Mouse (Mus musculus) heart, adult 18-20 months (tissue): ENCODE results near the gene Col6a4. TPM values are rescaled to one million over a fixed set of nuclear protein-coding genes. Genes with fewer than 3 reads are reported as not detected.

Source experiments
- DNase-seq, 2 experiments: peaks; one replicate each; pipeline ENCODE4 v3.0.0; 2021 to 2022; ENCODE audit warnings: mixed read lengths in 1 of 2
- long read RNA-seq, 2 experiments: library from polyadenylated mRNA; stranded (forward); transcript quantifications; one replicate each; pipeline ENCODE4 v2.0.0; 2021
- total RNA-seq, 2 experiments: library from RNA; stranded (reverse); gene quantifications; 2 replicates each; pipeline ENCODE4 v1.2.3; 2021

The Col6a4 gene
- total RNA-seq, result under 1 TPM in 1 of 2 experiments, not detected in 1; 0.15 TPM
- long read RNA-seq, experiment 1, result 0 reads
- long read RNA-seq, experiment 2, result 0 reads

DNA sequence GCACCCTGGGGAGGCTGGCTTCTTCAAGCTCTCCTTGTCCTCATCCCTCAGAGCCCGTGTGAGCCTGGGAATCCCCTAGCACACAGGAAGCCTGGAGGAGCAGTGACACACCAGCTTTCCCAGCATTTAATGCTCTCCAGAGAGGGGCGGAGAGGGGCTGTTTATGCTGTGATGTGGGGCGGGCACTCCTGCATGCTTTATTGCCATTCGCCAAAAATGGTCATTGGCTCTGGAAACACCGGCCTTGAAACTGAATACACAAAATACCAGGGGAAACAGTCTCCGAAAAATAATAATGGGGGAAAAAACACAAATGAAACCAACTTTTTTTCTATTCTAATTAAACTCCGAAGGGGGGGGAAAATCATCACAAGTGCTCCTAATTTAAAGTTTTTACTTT lies at the start of gene Col6a4:
Gene Col6a4, minus strand, starts transcription at position 101 of the 400 bp plus-strand sequence.
- no peak for DNase-seq

DNA sequence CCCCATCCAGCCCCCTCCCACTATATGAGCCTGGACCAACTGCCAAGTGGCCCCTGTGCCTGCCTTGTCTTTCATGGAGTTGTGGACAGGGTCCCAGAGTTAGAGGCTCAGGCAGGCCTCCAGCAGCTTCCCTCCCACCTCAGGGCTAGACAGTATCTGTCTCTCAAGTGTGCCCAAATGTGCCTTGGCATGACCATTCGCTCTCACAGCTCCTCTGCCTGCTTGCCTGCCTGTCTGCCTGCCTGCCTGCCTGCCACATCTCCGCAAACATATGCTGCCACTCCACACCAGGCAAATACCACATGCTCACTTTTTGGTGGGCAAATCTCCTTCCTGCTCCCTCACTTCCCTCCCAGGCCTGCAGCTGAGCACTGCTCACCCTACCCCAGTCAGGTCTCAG lies 49.0 kb upstream of the Col6a4 start:
- DNase-seq, result no peak

DNA sequence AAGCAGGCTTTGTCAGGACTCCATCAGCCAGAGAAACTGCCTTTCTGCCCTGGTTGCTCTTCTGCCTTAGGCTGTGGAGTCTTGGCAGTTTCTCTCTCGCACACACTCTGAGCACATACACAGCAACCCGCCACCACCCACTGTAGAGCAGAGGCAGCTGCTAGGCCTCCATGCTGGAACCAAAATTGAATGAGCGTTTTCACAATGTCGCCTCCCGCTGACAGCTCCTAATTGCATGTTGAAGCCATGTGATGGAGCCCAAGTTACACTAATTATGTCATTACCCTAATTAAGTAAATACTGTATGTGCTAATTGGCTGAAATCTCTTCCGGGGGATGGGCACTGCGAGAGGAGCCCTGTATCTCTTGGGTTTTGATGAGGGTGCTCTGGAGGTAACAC lies 47.6 kb upstream of the Col6a4 start:
- no peak for DNase-seq

DNA sequence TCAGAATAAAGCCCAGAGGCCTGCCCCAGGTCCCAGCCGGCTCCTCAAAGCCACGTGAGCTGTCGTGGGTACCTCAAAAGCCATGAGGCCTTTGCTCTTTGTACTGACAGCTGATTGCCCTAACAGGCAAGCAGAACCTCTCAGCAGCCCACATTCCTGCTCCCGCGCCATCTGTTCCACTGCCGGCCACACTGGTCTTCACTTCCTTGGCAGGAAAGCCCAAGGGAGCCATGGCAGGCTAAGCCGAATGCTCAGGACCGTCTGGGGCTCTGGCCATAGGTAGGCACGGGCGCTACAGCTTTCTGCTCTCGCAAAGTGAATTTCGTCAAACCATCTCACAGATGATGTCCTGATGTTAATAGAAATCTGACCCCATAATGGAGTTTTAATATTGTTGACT lies 45.4 kb upstream of the Col6a4 start:
- DNase-seq, result no peak

DNA sequence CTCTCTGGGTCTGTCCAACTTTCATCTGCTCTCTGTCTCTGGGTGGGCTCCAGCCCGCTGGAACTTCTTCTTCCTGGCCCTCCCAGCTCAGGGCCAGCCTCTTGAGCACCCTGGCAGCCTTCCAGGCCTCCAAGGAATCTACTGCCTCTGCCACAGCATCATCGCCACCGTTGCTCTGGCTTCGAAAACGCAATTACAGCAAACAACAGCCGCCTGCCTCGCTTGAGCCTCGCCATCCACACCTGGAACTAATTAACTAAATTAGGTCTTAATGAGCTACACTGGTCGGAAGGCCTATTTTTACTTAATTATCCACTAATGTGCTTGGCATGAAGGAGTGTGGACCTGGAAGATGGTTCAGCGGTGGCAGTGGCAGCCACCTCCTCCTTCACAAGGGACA lies 43.2 kb upstream of the Col6a4 start:
- no peak for DNase-seq

DNA sequence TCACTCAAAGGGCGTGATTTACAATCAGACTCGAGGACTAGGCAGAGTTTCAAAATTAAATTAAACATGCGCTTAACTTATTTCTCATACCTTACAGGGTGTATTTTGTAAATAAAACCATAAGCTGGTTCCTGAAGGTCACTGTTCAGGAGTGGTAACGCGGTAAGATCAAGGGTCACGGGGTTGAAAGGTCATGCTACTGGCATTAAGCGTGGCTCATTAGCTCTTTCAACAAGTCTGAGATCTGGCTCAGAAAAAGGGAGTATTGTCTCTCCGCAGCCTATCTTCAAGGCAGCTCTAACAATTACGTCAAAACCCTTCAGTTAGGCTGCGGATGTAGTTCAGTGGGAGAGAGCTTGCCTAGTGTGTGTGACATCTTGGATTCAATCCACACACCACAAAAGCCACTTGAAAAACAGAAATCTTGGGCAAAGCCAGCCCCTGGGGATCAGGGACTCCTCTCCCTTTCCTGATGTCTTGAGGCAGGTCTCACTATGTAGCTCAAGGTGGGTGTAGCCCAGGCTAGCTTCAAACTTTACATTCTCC lies 41.2 kb upstream of the Col6a4 start:
- DNase-seq, result no peak

DNA sequence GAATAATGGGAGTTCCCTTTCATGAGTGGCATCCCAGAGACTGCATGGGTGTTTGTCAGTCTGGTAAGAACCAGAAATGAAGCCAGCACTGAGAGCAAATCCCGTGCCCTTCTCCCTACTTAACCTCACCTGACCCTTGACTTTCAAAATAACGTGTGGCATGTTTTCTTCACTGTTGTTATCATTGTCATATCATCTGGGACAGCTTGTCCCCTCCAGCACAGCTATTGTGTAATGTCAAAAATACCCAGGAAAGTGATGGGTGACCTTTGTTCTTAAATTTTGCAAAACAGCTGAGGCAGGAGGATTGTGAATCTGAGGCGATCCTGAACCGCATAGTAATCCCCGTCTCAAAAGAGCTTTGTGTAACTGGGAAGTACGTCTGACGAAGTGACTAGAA lies 33.7 kb upstream of the Col6a4 start:
- no peak for DNase-seq

DNA sequence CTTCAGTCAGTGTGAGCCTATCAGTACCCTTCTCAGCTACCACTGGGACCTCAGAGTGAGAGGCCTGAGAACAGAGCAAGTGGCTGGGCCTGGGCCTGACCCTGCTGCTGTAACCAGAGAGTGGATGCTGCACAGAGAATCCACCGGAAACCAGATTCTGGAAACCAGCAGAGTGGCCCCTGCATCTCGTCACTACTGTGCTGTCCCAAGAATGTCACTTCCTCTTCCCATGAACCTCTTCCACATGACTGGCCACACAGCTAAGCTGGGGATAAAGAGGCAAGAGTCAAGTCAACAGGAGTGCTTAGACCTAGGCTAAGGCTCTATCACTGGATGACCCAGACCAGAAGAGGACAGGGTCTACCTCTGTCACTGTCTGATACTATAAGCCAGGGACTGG lies 32.5 kb upstream of the Col6a4 start:
- DNase-seq, result no peak

DNA sequence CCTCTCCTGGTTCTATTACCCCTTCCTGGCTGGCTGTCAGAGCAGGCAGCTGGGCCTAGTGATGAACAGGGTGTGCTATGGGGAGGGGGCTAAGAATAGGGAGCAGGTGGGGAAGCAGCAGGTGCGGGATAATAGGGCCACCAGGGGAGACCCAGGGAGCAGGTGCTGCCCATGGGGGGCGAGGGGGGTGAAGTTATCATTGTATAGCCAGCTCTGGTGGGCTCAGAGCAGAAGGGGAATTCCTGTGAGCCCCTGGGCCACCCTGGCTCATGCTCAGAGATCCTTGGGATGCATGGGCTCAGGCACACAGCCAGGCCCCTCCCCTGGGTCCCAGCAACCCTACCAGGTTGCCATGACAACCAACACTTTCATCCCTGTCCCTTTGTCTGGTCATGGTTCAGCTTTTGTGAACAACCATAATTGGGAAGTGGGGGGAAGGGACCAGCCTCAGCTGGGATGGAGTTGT lies 30.2 kb upstream of the Col6a4 start:
- DNase-seq, result no peak

DNA sequence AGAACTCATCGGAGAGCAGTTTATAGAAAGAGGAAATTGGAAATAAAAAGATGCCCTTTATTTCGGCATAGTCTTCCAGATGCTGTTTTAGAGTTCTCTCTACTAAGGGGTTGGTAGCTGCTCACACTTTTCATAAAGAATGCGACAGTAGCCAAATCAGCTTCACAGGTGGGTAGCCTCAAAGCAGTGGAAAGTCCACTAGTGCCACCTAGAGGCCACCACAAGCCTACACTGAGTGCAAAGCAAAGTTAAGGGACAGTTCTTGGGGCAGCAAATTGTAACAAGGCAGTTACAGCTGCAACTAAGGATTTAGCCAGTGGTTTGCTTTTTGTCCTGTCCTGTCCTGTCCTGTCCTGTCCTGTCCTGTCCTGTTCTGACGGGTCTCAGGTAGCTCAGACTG lies 27.0 kb upstream of the Col6a4 start:
- peak in 1 of 2 experiments; percentile 13 for DNase-seq

DNA sequence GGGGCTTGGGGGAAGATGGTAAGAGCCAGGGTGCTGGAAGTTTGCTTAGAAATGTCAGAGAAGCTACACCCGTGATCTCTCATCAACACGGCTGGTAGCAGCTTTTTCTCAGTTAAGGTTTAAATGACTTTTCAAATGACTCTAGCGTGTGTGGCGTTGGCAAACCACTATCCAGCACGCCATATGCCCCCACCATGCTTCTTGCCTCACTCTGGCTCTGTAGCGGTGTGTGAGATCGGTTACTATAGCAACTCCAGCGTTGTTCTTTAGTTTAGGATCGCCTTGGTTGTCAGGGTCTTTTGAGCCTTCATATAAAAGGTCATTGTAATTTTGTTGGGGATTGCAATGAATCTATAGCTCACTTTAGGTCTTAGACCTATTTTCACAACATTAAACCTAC lies 22.5 kb upstream of the Col6a4 start:
- DNase-seq, result no peak

DNA sequence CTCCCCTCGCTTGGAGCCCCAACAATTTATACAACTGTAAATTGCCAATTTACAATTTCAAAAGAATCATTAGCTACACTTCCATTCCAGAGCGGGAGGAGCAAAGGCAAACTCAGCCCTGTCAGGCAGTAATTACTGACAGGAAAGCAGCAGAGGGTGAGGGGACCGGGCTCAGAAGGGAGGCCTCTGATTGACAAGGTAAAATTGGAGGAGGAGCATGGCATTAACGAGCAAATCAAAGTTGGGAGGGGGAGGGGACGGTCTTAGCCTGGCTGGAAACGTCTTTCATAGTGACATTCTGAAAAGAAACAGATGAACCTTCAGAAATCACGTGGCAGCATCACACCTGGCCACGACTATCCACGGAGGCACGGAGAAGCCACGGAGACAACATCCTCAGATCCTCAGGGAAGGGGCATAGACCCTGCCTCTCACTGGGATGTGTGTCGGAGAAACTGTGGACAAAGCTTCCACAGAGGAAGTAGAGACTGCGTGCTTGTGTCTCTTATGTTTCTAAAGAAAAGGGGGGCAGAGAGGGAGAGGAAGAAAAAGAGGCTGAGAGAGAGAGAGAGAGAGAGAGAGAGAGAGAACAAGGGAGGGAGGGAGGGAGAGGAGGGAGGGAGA lies 19.3 kb upstream of the Col6a4 start:
- no peak for DNase-seq

DNA sequence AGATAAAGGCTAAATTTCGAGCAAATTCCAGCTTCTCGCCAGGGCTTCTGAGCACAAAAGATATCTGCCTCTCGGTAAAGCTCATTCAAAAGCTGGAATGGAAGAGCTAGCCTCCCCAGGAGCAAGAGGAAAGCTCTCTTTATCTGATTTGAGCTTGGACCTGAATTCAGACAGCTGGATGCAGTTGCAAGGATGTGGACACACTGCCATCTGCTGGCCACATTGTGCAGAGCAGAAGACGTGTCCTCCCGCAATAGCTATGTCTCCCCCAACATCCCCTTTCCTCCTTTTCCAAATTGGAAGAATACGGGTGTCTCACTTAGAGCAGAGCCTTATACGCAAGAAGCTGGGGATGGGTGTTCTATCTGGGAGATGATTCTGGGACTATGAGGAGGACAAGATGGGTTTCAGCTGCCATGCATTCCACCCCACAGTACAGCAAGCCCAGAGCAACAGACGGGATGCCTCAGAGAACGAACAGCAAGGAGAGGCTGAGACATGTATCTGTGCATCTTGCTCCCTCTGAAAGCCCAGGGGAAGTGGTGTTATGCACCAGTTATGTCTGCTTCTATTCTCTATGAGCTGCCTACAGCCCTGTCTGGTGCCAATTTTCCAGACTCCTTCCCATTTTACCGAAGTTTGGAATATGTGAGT lies 16.3 kb upstream of the Col6a4 start:
- DNase-seq, result peak; percentile 43 to 83

DNA sequence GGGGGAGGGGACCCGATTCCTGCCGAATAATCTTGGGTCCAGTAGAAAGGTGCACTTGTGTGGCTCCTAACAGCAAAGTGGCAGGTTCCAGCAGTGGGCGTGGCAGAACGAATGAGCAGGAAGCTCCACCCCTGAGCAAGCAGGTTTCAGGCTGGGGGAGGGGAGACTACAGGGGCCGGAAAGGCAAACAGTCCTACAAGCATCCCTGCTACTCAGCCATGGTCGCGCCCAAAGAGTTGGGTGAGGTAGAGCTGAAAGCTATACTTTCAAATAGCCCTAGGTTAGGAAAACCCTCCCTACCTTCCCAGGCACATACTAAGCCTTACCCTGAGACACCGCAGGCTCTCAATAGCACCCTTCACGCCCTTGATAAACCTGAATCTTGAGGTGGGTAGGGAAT lies 9.7 kb upstream of the Col6a4 start:
- DNase-seq, result no peak

DNA sequence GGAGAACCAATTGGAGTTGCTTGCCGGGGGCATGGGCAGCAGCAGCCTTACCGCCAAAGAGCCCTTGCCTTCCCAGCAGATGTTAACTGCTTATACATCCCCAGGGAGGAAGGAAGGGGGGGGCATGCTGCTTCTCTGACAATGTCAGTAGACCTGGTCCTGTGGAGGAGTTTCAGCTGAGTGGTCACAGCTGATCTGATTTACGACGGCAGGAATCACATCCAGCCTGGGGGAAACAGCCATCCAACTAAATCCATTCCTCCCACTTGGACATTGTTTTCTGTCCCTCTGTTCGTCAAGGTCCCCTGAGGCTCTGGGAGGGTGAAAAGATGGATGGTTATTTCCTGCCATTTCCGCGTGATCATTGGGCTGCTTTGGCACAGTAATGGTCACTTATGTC lies 7.8 kb upstream of the Col6a4 start:
- DNase-seq, result no peak

DNA sequence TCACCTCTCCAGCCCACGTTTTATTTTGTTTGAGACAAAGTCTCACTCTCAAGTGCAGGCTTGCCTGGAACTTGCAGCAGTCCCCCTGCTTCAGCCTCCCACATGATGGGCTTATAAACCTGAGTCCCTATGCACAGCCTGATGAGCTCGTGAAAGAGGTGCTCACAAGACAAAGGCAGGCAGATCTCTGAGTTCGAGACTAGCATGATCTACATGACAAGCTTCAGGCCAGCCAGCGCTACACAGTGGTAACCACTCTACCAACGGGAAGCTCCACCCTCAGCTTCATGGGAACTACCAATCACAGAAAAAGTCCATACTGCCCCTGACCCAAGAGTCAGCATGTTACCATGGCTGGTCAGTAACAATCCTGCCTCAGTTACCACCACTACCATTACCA lies 4.6 kb upstream of the Col6a4 start:
- DNase-seq, result no peak

DNA sequence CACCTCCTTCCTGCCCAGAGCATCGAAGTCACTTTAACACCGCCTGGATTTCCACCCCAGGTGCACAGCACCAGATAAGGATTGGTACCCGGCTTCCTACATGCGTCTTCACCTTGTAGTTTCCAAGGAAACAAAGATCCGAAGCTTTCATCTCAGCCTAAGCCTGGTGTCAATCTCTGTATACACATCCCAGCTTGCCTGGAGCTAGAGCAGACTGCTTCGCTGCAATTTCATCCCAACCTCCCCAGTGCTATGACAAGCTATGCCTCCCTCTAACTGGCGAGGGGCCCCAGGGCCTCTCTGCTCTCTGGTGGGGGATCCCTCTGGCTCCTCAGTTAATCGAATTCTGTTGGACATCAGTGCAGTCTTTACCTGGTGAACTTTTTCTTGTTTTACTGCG lies 3.7 kb upstream of the Col6a4 start:
- DNase-seq, result no peak

DNA sequence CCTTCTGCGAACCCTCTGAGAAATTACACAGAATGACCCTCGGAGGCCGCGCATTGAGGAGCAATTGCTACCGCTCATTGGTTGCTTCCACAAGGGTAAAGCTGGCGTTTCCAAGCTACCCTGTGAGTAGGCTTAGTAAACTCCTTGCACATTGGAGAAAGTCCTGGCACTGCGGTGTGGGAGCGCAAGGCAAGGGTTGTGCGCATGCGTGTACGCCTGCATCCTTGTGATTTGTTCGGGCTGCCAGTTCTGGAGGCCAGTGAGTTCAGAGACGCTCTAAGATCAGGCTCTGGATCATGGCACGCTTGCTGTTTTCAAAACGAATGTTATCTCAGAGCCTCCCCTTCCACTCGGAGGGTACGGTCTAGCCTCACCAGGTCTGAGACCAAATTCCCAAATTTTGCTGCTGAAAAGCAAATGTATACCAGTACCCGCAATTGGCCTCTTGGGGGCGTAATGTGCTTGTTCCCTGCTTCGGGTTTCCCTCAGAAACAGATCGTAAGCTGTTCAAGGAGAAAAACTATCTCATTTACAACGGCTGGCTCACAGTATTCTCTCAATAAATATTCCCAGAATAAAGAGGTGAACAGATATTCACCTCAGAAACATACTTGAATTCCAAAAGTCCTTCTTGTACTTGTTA lies 2.9 kb upstream of the Col6a4 start:
- no peak for DNase-seq

DNA sequence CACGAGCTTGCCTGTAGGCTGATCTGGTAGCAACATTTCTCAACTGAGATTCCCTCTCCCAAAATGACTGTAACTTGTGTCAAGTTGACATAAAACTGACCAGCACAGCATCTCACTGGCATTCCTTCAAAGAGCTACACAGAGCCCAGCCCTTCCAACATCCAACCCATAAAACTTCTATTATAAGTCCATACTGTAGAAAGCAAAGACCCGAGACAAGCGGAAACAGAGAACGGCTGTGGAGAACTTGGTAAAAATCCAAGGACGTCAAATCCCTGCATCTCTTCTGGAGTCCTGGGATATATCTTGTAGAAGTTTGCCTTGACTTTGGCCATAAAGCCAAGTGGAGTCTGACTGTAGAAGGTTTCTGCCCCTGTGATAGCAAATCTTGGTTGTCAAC lies 15.1 kb downstream of the Col6a4 start:
- no peak for DNase-seq

DNA sequence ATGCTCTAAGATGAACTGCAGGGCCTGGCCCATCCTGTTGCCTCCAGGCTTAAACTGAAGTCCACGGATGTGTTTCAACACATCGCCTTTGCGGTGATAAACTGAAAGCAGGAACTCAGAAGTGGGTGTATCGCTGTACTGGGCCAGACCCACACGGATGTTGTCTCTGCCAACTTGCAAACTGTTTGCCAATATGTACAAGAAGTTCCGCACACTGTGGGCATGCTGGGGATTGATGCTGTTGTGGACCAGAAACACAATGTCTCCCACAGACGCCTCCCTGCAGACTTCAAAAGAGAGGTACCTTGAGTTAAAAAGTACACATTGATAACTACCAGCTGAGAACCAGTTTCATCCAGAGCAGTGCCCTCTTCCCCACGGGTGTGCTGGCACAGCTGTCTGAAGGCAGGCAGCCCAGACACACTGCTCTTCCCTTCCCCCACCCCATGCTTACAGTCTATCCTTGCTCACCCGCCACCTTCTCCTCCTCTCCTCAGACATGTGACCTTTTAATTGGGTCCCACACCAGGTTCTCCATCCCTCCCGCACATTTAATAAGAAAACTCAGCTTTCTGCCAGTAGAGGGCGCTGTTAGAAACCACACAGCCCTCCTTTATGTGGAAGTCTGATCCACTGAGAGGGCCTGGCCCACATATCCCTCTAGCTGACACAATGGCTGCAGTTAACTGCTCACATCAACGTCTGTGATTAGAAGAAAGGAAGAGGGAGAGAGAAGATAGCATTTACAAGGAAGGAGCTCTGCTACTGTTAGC lies 16.1 kb downstream of the Col6a4 start:
- DNase-seq, result peak; percentile 12 to 49

DNA sequence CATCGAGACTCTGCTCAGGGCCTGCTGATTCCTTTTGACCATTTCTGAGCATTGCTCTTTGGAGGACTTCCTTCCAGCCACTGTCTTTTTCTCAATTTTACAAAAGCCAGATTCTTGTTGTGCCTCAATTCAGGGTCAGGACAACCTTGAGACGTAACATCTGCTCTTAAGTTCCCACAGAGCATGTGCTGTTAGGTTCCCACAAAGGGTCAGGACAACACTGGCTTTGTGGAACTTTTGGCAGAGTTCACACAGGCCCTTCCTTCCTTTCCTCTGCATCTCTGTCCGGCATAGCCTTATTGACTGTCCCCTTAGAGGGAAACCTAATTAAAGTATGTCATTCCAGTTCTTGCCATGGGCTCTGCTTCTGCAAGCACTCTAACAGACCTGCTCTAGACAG lies 18.6 kb downstream of the Col6a4 start:
- DNase-seq, result no peak

DNA sequence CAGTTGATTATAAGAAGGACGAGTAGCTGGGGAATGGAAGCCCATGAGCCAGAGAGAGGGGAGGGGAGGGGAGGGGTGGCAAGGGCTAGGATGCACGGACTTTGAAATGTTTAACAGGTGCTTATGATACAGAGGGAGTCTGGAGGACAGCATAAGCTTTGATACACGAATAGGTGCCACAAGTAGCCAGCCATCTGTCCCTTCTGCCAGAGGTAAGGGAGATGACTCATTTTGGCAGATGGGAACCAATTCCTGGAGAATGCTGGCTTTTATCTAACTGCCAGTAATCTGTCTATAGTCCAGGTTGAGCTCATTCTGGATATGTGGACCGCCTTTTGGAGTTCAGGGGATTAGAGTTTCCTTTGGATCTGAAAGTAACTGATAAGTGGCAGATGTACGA lies 20.3 kb downstream of the Col6a4 start:
- DNase-seq, result no peak

DNA sequence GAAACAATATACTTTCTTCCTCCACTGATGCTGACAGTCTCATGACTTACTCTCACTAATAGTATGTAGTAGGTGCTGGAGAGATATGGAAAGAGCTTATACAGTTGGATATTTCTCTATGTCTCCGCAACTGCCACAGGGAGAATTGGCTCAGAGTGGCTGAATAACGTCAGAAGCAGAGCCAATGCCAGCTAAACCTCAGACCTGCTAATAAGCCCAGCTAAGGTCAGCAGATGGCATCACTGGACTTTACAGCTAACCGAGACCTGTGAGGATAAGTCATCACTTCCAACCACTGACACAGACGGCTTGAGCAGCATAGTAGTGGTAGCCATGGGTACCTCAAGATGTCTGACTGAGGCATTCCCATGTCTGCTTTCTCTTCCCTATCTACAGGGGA lies 22.6 kb downstream of the Col6a4 start:
- DNase-seq, result no peak
